Mouse (Mus musculus) bone marrow, adult 2 months (tissue): ENCODE results near the gene Scnn1b. TPM values are rescaled to one million over a fixed set of nuclear protein-coding genes. Genes with fewer than 3 reads are reported as not detected.

ENCODE experiments used
- H3K27ac ChIP-seq: fragments of 200-500 bp; 2 replicates; pipeline ENCODE4 v1.5.1; 2012; ENCODE audit warnings: low read depth, mild to moderate bottlenecking, control low read depth, inconsistent platforms, low read length; ENCODE audit not compliant: control insufficient read depth, poor library complexity, insufficient read depth
- H3K4me1 ChIP-seq: fragments of 200-500 bp; 2 replicates; pipeline ENCODE4 v1.6.1; 2011; ENCODE audit warnings: low read length; ENCODE audit not compliant: control insufficient read depth, insufficient read depth
- H3K4me3 ChIP-seq: fragments of 200-500 bp; replicated peaks from 2 replicates; pipeline ENCODE3; 2011; ENCODE audit warnings: mild to moderate bottlenecking, low read depth, low read length, control low read depth; ENCODE audit not compliant: control insufficient read depth
- CTCF ChIP-seq: fragments of 200-500 bp; IDR thresholded peaks from 2 replicates; pipeline ENCODE4 v1.5.1; 2011; ENCODE audit warnings: low read length, control low read depth; ENCODE audit not compliant: control insufficient read depth, insufficient read depth
- POLR2A ChIP-seq: fragments of 200-500 bp; IDR thresholded peaks from 2 replicates; pipeline ENCODE4 v1.6.1; 2011; ENCODE audit warnings: low read depth, mild to moderate bottlenecking, control low read depth, low read length, borderline replicate concordance; ENCODE audit not compliant: control insufficient read depth
- WGBS: fragments of 180-500 bp; shearing (Covaris S2); methylation state at CpG from one replicate; pipeline ENCODE4 v1.1.7; 2018; 5-methylcytosine and 5-hydroxymethylcytosine counted together
- polyA plus RNA-seq: library from polyadenylated mRNA; stranded (reverse); fragments of >200 nt; gene quantifications from 2 replicates; pipeline ENCODE4 v1.2.4, GENCODE M21; 2011; ENCODE audit warnings: low replicate concordance; ENCODE audit not compliant: missing spikeins, insufficient read depth, insufficient read length

The Scnn1b gene
- polyA plus RNA-seq, 1 experiment = 0.77 TPM

DNA sequence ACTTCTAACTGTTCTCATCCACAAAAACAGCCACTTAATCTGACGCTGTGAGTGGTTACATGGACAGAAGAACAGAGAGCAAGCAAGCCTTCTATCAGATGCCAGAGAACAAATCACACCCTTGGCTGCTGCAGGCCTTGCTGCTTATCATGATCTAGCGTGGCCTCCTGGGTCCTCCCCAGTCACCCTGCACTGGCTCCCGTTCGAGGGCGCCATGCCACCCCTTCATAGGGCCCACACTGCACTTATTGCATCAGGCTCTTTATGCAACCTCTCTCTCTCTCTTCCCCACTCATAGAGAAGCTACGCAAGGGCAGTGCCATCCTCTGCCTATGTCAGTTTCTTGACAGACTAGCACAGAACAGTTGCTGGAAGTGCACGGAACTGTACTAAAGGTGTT, 101.3 kb downstream of the Scnn1b start:
- H3K4me1 ChIP-seq = no peaks in the 10 kb centered on the region
- no peak for TF ChIP-seq POLR2A
- TF ChIP-seq CTCF = no peak
- H3K27ac ChIP-seq = no peak overlapping the region
- WGBS = 40% methylated on average over 7 of the region's 7 CpGs
- no peak overlapping the region for H3K4me3 ChIP-seq

Other genes with a start within 250 kb of the Scnn1b start
- gene Usp31, start 157.8 kb upstream of the Scnn1b start, polyA plus RNA-seq = 1.7 and 4.1 TPM in 2 replicates
- gene Scnn1g, start 130.6 kb upstream of the Scnn1b start, polyA plus RNA-seq = not detected in 2 replicates
- gene Cog7, start 116.7 kb downstream of the Scnn1b start, polyA plus RNA-seq = 3.4 and 9.2 TPM in 2 replicates
- 23.3 and 35.6 TPM in 2 replicates for gene Gga2, start 156.2 kb downstream of the Scnn1b start, polyA plus RNA-seq
- 9.0 and 13.8 TPM in 2 replicates for gene Ubfd1, start 202.1 kb downstream of the Scnn1b start, polyA plus RNA-seq
- 1.6 and 2.3 TPM in 2 replicates for gene Ears2, start 202.2 kb downstream of the Scnn1b start, polyA plus RNA-seq
- gene Ndufab1, start 236.8 kb downstream of the Scnn1b start, polyA plus RNA-seq = 74.3 and 130 TPM in 2 replicates